Mouse (Mus musculus) activated CD4-positive, CD25-positive, alpha-beta regulatory T cell, adult 4 months (primary cell): ENCODE data around the gene Ccni. TPM values are rescaled to one million over a fixed set of nuclear protein-coding genes. Genes with fewer than 3 reads are reported as not detected.

Experiments
- ATAC-seq: one replicate; pipeline ENCODE4 v1.8.0; 2017
- polyA plus RNA-seq, 2 experiments: library from polyadenylated mRNA; unstranded; fragments of 100-300 nt; shearing (Covaris generic); gene quantifications; one replicate each; pipeline ENCODE4 v1.2.1; 2017

The Ccni gene
- polyA plus RNA-seq, 2 experiments from 2014 or later: 72.4 to 79.4 TPM

DNA sequence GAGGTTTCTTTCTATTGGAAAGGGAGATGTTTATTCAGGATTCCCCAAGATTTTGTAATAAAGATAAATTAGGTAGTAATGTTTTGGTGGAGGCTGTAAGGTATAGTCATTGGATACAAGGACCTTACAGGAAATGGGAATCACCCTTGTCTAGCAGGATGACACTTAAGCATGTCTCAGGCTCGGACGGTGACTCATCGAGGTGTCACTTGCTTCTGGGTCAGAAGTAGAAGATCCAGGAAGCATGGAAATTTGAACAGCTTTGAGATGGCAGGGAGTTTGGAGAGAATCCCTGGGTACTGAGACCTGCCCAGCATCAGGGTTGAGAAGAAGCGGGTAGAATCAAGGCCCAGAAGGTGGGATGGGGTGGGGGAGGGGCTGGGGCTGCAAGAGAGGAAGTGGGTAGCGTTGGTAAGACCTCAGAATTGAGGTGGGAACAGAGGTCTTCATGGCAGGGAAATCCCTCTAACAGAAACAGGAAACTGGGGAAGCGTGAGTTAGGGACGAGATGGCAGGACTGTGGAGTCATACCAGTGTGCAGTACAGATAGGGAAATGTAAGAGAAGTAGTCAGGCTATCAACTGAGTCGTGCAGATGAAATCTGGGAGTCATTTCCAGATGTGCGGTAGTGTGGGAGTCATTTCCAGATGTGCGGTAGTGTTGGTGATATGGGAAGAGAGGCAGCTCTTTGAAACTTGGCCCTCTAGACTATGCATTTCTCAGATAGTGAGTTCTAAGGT is 70.8 kb downstream of the Ccni start:
- peak; percentile 10 for ATAC-seq

DNA sequence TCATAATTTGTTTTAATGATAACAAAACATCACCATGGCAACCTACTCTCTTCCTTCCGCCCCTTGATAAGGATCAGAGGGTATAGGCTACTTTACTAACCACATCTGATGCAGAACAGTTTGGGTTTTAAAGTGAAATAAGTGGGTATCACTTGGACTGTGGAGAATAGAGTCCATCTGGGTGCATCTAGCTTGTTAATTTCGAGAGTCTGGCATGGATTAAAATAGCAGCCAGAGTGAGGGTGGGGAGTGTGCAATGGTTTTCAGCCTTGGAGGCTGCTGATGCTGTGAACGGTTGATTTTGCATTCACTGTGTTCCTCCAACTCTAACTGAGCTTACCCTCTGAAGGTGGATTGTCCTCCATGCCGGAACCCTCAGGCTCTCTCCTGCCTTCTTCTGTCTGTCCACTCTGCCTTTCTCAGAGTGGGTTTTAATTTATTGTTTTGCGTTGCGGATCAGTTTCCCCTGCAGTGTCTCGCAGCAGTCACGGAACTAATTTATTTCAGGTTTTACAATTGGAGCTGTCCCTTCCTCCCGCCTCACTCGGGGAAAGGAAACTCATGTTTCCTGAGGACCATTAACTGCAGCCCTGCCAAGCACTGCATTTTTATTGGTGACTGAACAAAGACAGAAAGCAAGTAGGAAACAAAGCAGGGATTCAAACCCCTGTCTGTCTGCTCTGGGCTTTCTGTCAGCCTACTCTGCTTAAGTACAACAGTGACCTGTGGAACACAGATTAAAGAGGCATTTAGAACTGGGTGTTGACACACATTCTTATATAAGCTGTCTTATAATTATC is 72.7 kb downstream of the Ccni start:
- ATAC-seq: peak; percentile 69

Other genes with a start within 250 kb of the Ccni start
- gene Sowahb, start 161.5 kb downstream of the Ccni start, polyA plus RNA-seq: not detected
- gene Sept11, start 113.1 kb downstream of the Ccni start, polyA plus RNA-seq: 10 to 100 TPM; 29.6 to 33.6 TPM
- under 1 TPM; 0.37 to 0.57 TPM for gene 2010109A12Rik, start within 50 bp of the Ccni start, polyA plus RNA-seq
- 10 to 100 TPM; 35.7 to 37.0 TPM for gene Ccng2, start 60.8 kb upstream of the Ccni start, polyA plus RNA-seq